Mouse (Mus musculus) megakaryocyte, adult 5-6 weeks (primary cell): Measurements from ENCODE around the gene 4930558K02Rik. TPM values are rescaled to one million over a fixed set of nuclear protein-coding genes. Genes with fewer than 3 reads are reported as not detected.
A peak's percentile ranks its signal among the peaks of the same experiment; 100 is the strongest.

Source experiments
- ATAC-seq: 2 replicates; pipeline ENCODE4 v1.8.0; 2016; ENCODE audit warnings: mild to moderate bottlenecking, inconsistent platforms; ENCODE audit not compliant: poor library complexity, severe bottlenecking
- total RNA-seq, 2 experiments: library from RNA; stranded (forward) in 1 of 2; stranded (reverse) in 1 of 2; fragments of 153-499, 151-499 nt in 1 of 2; fragments of 221-1000, 200-1000 nt in 1 of 2; gene quantifications; 2 replicates each; pipeline versions ENCODE4 v1.2.3 to v1.2.4; 2015 to 2017

The 4930558K02Rik gene
- total RNA-seq, 2 experiments from 2014 or later: not detected

- peak; percentile 74 for ATAC-seq
These were observed 19.3 kb upstream of the 4930558K02Rik start for GRCm38 (mm10) chr1:161998781-161999180.

DNA sequence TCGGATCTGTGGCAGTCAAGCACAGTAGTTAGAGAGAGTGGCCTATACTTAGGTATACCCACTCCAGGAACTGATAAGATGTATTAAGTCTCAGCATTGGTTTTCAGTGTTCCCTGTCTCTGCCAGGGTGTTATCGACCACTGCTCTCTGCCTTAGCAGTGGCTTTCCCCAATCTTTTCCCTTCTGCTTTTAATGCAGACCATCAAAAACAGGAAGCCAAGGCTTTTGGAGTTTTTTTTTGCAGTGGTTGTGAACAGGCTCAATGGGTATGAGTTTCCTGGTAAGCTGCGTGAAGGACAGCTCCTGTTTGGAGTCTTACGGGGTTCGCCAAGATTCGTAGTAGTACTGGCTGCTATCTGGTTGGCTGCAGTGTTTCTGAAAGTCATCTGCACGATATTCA, 13.0 kb upstream of the 4930558K02Rik start:
- peak; percentile 36; the same call in 1 of the 2 replicates for ATAC-seq

GRCm38 (mm10) chr1:161991846-161992245, 12.4 kb upstream of the 4930558K02Rik start:
- ATAC-seq: no peak

GRCm38 (mm10) chr1:161990684-161991578, 11.5 kb upstream of the 4930558K02Rik start:
- ATAC-seq: no peak

- no peak for ATAC-seq
These were observed 4.6 kb upstream of the 4930558K02Rik start for GRCm38 (mm10) chr1:161983979-161984566.

- ATAC-seq: no peak
These were observed 4.0 kb upstream of the 4930558K02Rik start for GRCm38 (mm10) chr1:161983451-161983850.

DNA sequence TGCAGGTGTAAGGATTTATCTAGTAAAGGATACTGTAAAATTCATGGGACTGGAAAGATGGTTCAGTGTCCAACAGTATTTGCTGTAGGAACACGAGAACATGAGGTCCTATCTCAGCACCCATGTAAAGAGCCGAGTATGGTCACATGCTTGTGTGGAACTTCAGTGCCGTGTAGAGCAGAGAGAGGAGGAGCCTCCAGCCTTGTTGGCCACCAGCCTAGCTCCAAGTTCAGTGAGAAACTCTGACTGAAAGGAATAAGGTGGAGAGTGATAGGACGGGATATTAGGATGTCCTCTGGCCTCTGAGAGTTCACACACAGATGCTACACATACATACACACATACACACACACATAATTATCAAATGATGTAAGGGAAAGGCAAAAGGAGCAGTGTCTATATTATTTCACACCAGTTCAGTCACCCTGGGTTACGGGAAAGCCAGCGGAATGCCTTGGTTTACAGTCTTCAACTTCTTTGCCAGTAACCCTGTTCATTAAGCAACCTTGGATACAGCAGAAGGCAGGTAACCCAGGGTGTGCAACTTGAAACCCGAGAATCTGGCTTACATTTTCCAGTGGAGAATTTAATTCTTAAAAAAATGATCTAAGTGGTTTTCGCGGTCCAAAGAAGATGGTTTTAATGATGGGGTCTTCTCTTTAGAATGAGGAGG, 1.3 kb upstream of the 4930558K02Rik start:
- no peak for ATAC-seq

- no peak for ATAC-seq
These were observed 610 bp upstream of the 4930558K02Rik start for GRCm38 (mm10) chr1:161980046-161980445.

GRCm38 (mm10) chr1:161978173-161978700, 1.2 kb downstream of the 4930558K02Rik start:
- ATAC-seq: no peak

- ATAC-seq: no peak
These were observed 2.1 kb downstream of the 4930558K02Rik start for GRCm38 (mm10) chr1:161977331-161977730.

- peak; percentile 95 for ATAC-seq
These were observed 2.9 kb downstream of the 4930558K02Rik start for GRCm38 (mm10) chr1:161976255-161977182.

GRCm38 (mm10) chr1:161972233-161972632, 7.2 kb downstream of the 4930558K02Rik start:
- no peak for ATAC-seq

- ATAC-seq: no peak
These were observed 8.6 kb downstream of the 4930558K02Rik start for GRCm38 (mm10) chr1:161970874-161971273.

DNA sequence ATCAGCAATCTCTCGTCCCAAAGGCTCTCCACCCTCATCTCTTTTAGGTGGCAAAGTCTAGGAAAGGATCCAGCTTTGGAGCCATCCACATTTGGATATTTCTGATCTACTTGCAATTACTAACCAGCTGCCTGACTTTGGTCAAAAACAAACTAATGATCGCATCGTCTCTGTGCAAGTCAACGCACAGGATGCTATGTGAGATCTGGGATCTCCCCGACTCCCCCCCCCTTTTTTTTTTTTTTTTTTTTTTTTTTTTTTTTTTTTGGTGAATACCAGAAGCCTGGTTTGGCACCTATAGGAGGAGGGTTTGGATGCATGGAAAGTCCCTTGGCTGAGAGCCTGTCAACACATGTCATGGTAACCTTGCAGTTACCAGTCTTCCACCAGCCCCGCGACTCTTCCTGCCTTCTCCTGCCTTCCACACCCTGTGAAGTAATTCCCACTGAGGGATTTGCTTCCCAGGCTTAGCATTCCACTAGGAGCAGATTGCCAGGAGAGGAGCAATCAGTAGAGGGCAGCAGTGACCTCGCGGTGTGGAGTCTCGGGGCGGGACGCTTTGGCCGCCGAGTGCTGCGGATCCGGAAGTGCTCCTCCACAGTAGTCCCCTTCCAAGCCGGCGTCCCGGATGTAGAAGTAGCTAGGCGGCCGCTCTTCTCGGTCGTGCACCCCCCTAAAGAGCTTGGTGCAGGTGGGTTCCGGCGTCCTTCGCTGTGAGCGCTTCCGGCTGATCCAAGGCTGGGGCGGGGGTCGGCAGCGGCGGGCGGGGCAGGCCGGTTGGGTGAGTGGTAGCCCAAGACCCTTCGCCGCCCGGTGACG, 10.6 kb downstream of the 4930558K02Rik start, which contains the start of gene Pigc:
Gene Pigc, plus strand, starts transcription at position 598 of the 819 bp plus-strand sequence.
- ATAC-seq: peak; percentile 97

GRCm38 (mm10) chr1:161967936-161968335, 11.5 kb downstream of the 4930558K02Rik start:
- ATAC-seq: no peak

GRCm38 (mm10) chr1:161962465-161963377, 16.7 kb downstream of the 4930558K02Rik start:
- ATAC-seq: peak; percentile 87

GRCm38 (mm10) chr1:161957964-161958950, 21.2 kb downstream of the 4930558K02Rik start:
- ATAC-seq: no peak
